Mouse (Mus musculus): Measurements from ENCODE around the gene Suclg1.

Suclg1 gene

DNA sequence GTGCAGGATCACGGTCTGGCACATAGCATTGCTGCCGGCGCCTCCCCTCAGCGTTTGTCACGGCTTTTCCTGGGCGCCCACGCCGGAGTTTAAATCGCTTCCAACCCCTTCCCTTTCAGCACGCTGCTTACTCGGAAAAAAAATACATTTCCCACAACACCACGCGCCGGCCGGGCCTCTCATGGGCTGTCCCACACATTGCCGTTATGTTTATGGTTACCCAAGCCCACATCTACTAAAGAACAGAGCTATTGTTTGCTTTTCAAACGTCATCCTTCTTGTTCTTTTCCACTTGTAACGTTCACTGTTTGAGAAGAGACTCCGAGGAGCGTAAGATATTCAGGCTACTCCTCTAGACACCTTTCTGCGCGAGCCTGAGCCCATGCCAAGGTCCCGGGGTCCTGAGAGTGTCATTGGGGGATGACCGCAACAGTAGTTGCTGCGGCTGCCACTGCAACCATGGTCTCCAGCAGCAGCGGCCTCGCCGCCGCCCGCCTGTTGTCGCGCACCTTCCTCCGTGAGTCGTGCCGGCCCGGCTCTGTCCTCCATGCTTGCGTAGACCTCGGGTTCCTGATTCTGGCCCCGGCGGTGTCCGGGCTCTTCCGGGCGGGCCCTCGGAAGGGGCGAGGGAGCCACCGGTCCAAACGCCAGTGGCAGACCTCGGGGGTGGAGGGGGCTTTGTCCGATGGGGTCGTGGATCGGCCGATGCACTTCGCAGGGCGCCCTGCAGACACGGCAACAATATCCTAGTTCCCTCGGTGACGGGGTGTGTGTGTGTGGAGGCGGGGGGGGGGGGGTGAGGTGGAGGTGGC lies at the start of gene Suclg1:
Gene Suclg1, plus strand, starts transcription at position 146 of the 812 bp plus-strand sequence.
- peak; percentile 90 for DNase-seq

- DNase-seq: no peak
These were observed 44.5 kb upstream of the Suclg1 start for GRCm38 (mm10) chr6:73203724-73204123.

DNA sequence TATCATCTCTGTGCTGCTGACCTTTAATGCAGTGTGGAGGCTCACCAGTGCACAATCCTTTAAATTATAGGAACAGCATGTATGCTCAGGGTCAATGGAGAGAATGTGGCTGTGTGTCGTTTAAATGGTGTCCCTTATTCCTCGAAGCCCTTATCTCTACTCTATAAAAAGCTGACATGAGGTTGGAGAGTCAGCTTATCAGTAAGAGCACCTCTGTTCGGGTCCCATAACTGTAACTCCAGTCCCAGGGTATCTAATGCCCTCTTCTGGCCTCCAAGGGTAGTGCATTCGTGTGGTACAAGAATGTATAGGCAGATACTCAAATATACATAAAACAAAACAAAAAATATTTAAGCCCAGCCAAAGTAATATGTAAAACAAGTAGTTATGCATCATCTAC lies 43.2 kb upstream of the Suclg1 start:
- no peak for DNase-seq

GRCm38 (mm10) chr6:73209598-73209997 lies 38.6 kb upstream of the Suclg1 start:
- no peak for DNase-seq

DNA sequence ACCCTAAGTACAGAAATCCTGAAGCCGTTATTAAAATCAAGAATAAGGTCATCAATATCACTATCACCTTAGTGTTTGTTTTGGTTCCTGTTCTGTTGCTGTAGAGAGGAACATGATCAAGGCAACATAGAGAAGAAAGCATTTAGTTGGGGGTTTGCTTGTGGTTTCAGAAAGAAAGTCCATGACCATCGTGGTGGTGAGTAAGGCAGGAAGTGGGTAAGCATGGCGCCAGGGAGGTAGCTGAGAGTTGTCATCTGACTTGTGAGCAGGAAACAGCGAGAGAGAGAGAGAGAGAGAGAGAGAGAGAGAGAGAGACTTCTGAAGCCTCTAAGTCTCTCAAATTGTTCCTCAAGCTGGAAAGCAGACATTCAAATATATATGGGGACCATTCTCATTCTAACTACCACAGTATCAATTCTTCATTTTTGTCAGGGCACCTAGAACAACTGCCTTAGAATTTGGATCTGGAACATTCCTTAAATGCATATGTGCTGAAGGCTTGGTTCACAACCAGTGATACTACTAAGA lies 37.7 kb upstream of the Suclg1 start:
- no peak for DNase-seq

GRCm38 (mm10) chr6:73211036-73211435 lies 37.1 kb upstream of the Suclg1 start:
- DNase-seq: no peak

- no peak for DNase-seq
These were observed 36.6 kb upstream of the Suclg1 start for GRCm38 (mm10) chr6:73211602-73212001.

DNA sequence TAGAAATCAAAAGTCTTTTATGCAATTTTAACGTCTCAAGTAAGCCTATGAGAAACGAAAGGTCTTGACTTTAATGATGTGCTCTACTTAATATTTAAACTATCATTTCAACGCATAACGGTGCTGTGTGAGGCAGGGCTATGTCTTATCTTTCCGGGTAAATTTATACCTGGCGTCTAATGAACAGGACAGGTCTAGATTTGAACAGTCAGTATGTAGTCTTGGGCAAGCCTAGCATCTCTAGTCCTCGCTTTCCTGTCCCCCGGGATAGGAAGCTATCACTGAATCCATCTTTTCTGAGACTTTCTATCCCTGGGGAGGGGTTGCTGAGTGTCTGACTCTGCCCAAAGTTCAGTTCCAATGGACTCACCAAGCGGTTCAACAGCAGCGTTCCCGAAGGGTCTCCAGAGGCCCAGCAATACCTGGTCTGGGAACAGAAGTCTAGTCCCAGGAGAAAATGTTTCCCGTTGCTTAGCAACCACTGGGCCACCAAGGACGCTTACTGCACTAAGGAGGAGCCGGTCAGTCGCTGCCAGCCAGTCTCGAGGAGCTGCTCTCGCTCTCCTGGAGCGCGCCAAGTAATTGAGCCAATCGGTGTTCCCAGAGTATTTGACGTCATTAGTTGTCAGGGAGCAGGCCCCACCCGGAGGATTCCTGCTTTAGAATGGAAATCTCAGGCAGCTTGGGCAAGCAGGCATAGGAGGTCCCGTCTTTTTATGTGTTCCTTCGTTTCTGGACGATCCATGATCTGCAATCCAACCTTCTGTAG lies 26.8 kb upstream of the Suclg1 start, which contains the start of gene Dnah6:
Gene Dnah6, minus strand, starts transcription at position 463 of the 769 bp plus-strand sequence.
- DNase-seq: peak; percentile 86

- DNase-seq: no peak
These were observed 26.0 kb upstream of the Suclg1 start for GRCm38 (mm10) chr6:73221958-73222735.

DNA sequence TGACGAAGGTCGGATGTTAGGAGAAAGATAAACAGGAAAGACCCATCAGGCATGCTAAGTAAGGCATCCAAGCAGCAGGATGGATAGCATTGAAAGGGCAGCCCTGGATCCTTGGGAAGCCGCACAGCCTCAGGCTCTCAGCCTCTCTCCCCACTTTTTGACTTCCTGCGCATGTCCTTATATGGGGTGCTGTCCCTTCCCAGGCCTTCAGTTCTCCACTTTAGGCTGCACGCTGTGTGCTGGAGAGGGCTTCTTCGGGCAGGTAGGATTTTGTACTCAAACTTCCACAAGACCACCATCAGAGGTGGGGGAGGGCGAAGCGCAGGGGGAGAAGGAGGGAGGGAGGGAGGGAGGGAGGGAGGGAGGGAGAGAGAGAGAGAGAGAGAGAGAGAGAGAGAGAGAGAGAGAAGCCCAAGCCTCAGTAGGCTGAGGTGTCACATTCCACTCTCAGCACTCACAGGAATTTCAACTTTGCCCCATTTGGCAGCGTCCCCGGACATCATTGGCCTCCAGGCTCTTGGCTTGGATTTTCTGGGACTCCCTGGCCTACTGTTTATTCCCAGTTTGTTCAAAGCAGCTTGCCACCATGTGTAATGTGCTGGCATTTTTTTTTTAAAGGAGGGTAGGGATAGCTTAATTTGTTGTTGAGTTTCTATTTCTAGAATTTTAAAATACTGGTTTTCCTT lies 25.2 kb upstream of the Suclg1 start:
- peak; percentile 53 for DNase-seq

DNA sequence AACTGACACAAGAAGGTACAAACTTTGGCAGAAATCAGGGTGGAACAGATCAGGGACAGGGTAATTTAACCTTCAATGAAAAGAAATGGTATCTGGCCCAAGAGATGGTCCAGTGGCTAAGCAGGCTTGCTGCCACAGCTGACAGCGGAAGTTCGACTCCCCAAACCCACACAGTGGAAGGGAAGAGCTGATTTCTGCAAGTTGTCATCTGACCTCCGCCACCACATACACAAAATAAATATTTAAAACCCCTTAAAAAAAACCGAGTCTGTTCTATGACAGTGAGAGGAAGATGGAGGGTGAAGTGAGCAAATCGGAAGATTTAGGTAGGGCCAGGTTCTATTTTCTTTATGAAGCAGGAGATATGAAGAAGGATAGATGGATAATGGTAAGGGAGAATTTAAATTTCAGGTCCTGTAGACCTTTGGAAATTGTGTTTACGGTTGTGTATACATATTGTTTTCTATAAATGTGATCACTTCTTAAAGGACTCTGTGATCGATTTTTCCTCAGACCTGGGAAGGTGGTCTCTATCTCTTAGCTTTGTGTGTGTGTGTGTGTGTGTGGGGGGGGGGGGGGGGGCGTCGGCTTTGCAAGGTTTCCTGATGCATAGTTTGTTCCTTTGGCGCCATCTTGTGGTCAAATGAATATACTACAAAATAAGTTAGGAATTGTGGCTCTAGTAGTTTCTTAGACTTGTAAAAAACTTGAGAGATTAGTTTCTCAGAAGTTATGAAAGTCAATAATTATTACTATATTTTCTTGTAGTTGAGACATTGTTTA lies 20.6 kb upstream of the Suclg1 start:
- no peak for DNase-seq

DNA sequence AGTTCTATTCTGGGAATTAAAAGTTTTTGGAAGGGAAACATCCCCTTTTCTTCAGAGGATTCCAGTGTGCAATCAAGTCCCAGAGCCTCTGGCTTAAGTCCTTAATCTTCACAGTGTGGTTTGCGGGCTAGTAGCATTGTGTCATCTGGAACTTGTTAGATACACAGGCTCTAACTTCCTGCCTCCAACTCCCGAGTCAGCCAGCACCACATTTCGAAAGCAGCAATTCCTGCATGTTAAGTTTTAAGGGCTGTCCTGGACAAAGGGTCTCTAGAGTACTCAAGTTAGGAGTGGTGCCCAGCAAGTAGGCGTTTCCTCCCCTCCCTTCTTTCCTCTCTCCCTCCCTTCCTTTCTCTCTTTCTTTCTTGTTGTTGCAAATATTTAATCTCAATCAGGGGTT lies 19.8 kb upstream of the Suclg1 start:
- DNase-seq: no peak

- DNase-seq: no peak
These were observed 19.3 kb upstream of the Suclg1 start for GRCm38 (mm10) chr6:73228881-73229280.

DNA sequence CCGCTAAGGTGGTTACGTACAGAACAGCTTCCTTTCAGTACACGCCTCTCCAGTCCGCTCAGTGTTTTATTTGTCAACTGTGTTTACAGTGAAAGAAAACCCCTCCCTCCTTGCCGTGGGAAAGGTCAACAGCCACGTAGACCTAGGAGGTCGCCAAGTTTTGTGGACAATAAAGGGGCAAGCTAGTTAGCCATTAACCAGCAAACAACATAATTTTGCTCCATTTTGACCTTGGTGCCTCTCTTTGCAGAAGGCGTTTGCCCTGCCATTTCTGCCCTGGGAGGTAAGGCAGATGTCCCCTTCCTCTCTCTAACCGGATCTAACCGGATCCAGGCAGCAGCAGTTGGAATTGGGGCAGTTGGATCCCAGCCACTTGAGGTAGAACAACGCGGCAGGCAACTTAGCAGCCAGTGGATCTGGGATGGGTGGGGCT lies 16.0 kb upstream of the Suclg1 start:
- no peak for DNase-seq

- DNase-seq: no peak
These were observed 14.9 kb upstream of the Suclg1 start for GRCm38 (mm10) chr6:73233202-73233726.

DNA sequence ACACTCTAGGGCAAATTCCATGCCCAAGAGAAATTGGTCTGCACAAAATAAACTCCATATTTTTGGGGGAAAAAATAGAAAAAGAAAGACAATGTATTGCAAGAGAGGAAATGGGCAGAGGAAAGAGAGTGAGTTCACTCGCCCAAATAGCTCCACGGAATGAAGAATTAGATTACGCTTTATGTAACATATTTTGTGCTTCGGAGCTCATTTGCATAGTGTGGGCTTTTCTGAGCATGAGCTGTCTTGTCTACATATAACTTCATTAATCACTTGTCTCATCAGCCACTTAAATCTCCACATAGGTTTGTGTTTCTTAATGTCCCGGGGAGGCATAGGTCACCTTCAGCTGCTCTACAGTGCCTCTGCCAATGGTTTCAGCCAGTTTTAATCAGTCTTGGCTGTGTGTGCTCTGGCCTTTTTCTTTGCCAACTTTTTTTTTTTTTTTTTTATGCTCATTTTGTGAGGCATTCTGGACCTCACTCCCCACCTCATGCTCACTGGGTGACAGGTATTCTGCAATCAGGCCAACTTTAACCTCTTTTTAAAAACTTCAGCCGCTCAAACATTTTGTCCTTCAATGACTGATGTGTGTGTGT lies 13.8 kb upstream of the Suclg1 start:
- DNase-seq: no peak

- DNase-seq: no peak
These were observed 12.5 kb upstream of the Suclg1 start for GRCm38 (mm10) chr6:73235650-73236049.

GRCm38 (mm10) chr6:73246821-73247220 lies 1.4 kb upstream of the Suclg1 start:
- no peak for DNase-seq

GRCm38 (mm10) chr6:73247452-73247851 lies 730 bp upstream of the Suclg1 start:
- DNase-seq: no peak

GRCm38 (mm10) chr6:73249049-73249422 lies 854 bp downstream of the Suclg1 start:
- DNase-seq: peak; percentile 42

DNA sequence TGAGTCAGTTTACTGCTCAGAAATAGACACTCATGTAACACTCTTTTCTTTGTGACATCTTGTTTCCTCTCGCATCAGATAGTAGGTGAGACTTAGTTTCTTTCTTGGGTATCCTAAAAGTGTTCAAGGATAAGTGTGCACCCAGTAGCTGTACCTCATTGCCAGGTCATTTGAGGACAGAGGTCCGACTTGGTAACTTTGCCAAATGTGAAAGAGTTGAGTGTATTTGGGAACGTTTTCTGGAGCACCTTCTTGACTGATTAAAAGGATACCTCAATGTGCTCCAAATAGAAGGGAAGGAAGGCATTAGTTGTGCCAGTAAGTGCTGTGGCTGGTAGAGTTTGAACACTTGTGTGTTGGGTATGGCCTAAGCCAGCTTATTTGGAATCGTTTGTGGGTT lies 1.7 kb downstream of the Suclg1 start:
- no peak for DNase-seq
